Mouse (Mus musculus) c-Kit-negative CD71-positive TER-119-positive erythroid progenitor cells, embryonic 14.5 days (primary cell): ENCODE measurements around the gene Elane.

ENCODE experiments used
- DNase-seq: peaks from one replicate; pipeline ENCODE4 v3.0.0-alpha.2; 2013; ENCODE audit warnings: low read depth, low spot score

The Elane gene

GRCm38 (mm10) chr10:79914948-79915596 is 29.0 kb downstream of the Elane start:
- no peak for DNase-seq

- no peak for DNase-seq
Measured at GRCm38 (mm10) chr10:79916081-79916480, 30.0 kb downstream of the Elane start.

- DNase-seq, result peak; percentile 67
Measured at GRCm38 (mm10) chr10:79916808-79917531, 30.9 kb downstream of the Elane start, which contains the start of gene Kiss1r. Gene Kiss1r, plus strand, starts transcription at chr10:79916971.

GRCm38 (mm10) chr10:79917532-79918100 is 31.6 kb downstream of the Elane start:
- DNase-seq, result no peak

- DNase-seq, result no peak
Measured at GRCm38 (mm10) chr10:79918231-79919078, 32.4 kb downstream of the Elane start.

GRCm38 (mm10) chr10:79919251-79919849 is 33.3 kb downstream of the Elane start:
- no peak for DNase-seq

GRCm38 (mm10) chr10:79920056-79920890 is 34.2 kb downstream of the Elane start:
- no peak for DNase-seq

GRCm38 (mm10) chr10:79920958-79921535 is 35.0 kb downstream of the Elane start, which contains the start of gene R3hdm4:
Gene R3hdm4, minus strand, starts transcription at chr10:79921208.
- no peak for DNase-seq

GRCm38 (mm10) chr10:79921572-79921971 is 35.5 kb downstream of the Elane start:
- no peak for DNase-seq

- peak; percentile 82 for DNase-seq
Measured at GRCm38 (mm10) chr10:79924998-79925784, 39.1 kb downstream of the Elane start.

- DNase-seq, result no peak
Measured at GRCm38 (mm10) chr10:79925785-79926490, 39.9 kb downstream of the Elane start.

- peak; percentile 62 for DNase-seq
Measured at GRCm38 (mm10) chr10:79926491-79927323, 40.7 kb downstream of the Elane start, which contains the start of gene Arid3a. Gene Arid3a, plus strand, starts transcription at chr10:79927043.

GRCm38 (mm10) chr10:79927324-79928029 is 41.4 kb downstream of the Elane start:
- DNase-seq, result no peak

- DNase-seq, result no peak
Measured at GRCm38 (mm10) chr10:79928030-79928694, 42.1 kb downstream of the Elane start.

GRCm38 (mm10) chr10:79928907-79929701 is 43.1 kb downstream of the Elane start:
- no peak for DNase-seq
